Mouse (Mus musculus) right cerebral cortex, postnatal 25 days (tissue): Measurements from ENCODE around the gene Fam114a1.

Experiments used
- DNase-seq: peaks from one replicate; pipeline ENCODE4 v3.0.0; 2022

Fam114a1 gene

DNA sequence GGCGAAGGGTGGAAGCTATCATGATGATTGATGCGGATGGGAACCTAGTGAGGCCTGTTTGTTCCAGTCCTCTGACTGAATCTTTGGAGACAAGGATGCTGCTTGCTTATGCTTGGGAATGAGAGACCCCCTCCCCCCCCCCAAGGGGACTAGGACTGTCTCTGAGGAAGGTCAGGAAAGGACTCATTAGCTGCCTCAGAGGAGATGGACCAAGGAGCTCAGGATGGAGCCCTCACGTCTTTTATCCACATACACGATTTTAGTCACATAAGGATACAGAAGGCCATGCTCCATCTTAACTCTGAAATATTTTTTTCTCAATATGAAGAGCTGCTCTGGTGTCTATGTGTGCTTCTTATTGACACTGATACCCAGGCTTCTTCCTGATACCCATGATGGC is 92.4 kb downstream of the Fam114a1 start:
- DNase-seq, result no peak

DNA sequence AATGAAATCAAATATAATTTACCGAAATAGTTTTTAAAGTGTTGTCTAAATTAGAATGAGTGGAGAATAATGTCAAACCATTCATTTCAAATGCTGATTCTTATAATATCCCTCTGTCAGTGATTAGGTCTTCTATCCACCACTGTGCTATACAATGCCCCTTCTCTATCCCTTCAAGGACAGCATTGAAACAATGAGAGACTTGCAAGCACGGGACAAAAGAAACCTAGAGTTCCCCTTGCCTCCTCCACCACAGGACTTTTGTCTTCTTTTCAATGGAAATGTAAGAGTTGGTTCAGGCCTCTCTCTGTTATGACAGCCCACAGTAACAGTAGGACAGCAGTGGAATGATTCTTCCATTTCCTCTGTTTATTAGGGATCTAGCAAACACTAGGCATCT is 93.4 kb downstream of the Fam114a1 start:
- no peak for DNase-seq

DNA sequence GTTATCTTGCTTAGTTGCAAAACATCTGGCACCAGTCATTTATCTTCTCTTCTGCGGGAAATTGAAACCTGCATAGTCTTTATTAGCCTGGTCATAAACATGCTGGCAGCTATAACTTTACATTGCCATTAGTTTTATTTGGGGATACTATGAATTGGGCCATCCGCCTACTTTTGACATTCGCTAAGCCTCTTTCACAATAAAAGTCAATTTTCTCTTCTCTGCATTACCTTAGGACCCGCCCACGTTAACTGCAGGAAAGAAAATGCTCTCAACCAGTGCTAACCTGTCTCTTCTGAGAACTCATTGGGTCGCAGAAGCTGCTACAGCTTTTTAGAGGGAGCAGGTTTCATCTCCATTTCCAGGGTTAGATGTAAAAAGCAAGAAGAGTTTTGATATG is 98.3 kb downstream of the Fam114a1 start:
- no peak for DNase-seq

DNA sequence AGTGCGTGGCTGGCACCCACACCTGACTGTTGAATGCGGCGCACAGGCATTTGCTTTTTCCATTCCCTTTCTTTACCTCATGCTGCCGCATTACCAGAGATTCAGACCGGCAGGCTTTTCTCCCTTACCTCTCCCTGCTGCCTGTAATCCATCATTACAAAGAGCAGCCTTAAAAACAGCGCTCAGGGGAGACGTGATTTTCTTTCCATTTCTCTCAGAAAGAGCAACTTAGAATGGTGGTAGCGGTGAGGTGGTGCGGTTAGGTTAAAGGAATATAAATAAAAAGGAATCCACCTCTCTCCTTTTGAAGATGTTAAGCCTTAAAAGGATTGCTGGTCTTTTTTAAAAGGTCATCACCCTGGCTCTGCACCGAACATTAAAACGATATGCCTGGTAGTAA is 100.0 kb downstream of the Fam114a1 start:
- no peak for DNase-seq

DNA sequence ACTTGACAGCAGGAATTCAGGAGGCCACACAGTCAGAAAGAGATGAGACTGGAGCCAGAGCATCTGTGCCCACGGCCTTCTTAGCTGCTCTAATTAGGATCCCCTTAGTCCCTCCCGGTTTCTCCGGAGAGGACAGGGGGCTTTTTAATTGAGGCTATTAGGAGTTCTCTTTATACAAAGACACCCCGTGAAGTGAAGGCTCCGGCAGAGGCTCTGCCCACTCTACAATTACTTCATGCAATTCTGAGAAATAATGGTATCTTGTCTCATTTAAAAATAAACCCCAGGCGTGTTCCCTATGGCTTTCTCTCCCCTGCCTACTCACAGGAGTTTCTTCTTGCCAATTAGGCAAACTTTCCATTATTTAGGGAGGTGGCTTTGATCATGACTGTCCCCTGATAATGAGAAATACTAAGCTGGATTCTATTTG is 101.8 kb downstream of the Fam114a1 start:
- no peak for DNase-seq

DNA sequence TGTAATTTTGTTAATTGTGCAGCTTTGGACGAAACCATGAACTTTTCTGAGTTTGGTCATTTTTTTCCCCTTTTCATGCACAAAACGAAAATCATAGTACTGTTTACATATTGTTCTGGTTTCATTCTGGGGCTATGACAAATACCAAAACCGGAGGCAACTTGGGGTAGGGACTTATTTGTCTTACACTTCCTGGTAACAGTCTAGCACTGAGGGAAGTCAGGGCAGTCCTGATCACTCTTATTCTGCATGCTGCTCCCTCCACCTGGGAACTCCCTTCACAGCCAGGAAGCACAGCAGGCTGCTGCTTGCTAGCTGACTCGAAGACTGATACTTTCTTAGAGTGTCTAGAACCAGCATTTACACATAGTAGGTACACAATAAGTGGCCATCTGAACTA is 103.4 kb downstream of the Fam114a1 start:
- no peak for DNase-seq

DNA sequence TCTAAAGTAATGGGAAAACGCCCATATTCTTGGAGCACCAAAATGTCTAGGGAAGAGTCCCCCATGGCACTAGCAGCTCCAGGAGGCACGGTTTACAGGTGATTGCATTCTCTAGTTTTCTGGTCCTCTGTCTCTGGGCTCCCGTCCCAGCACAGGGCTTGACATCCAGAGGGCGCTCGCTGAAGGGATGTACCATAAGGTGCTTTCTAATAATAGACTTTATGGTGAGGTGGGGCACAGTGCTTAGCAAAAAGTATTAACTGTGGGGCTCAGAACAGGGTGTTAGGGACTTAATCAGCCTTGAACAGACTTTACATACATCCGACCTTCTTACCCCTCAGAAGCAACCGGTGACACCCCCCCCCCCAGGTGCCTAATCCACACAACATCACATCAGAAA is 104.8 kb downstream of the Fam114a1 start:
- DNase-seq, result no peak

DNA sequence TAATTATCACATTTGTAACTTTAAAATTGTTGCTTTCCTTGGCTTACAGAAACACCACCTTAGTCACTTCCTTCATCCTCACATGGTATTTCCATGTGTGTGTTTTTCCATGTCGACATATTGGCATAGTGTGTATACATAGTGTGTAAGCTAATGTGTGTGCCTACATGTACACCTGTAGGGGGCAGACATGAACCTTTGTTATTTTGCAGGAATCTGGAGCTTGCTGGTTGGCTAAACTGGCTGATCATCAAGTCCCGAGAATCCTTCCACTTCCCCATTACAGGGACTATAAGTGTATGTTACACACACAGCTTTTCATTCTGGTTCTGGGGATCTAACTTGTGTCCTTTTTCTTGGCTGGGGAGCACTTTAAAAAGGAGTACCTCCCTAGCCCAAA is 106.2 kb downstream of the Fam114a1 start:
- no peak for DNase-seq

DNA sequence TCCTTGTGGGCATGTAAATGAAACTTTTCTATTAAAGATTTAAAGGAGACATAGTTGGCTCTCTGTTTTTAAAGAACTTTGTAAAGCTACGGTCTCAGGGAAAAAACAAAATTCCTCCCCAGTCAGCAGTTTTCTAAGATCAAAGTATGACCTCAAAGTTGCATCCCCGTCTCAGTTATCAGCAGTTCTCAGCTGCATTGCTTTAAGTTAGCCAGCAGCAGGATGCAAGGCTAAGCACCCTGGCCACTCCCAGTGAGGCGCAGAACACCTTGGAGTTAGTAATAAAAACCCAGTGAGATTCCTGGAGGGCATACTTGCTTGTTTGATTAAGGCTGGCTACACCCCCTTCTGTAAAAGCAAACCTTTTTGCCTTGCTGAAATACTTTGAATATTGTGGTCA is 106.9 kb downstream of the Fam114a1 start:
- DNase-seq, result no peak

DNA sequence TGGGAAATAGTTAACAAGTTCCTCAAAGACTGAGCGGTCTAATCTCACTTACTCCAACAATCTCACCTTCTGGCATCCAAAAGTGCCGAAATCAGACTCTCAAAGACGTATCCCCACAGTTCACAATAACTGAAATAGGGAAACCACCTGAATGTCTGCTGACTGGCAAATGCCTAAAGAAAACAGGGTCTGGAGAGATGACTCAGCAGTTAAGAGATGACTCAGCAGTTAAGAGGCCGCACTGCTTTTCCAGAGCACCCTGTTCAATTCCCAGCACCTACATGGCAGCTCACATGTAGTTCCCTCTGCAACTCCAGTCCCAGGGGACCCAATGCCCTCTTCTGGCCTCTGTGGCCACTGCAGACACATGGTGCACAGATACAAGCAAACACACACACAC is 108.2 kb downstream of the Fam114a1 start:
- DNase-seq, result no peak

DNA sequence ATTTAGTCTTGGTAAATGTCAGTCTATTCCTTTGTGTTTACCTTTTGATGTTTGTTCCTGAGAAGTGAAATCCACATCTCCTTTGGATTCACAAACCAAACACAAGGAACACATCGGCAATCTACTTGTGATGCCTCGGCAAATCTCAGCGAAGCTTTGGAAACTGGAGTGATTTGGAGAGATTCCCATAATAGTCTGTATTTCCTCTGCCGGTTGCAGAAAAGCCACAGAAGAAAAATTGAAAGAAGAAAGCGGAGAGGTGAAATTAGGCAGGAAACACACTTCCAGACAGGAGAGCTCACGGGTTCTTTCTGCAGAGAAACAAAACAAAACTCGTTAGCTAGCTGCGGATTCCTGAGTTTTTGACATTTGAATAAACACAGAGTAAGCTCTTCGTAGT is 110.0 kb downstream of the Fam114a1 start:
- peak; percentile 23 for DNase-seq

DNA sequence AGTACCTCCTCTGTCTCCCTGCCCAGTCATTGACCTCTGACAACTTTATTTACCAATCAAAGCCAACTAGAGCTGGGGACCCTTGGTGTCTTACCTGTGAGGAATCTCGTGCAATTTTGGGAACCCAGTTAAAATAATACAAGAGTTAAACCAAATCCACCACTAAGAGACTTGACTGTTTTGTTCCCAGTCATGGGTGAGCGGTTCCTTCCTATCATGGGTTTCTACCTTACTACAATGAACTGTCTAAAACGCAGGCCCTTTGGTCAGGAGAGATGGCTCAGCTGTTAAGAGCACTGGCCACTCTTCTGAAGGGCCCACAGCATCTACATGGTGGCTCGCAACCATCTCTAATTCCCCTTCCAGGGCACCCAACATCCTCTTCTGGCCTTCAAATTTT is 112.0 kb downstream of the Fam114a1 start:
- DNase-seq, result no peak

DNA sequence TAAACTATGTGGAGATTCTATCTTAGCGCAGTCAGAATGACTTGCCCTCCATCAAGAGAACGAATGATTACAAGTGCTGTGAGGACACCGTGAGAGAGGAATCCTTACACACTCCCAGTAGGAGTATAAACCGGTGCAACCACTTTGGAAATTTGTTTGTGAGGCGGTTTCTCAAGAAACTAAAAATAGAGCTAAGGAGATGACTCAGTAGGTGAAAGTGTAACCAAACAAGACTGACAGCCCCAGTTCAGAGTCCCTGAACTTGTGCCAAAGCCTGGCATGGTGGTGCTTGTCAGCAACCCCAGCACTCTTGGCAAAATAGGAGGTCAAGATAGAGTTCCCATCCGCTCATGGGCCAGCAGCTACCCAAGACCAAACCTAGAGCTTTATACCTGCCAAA is 116.7 kb downstream of the Fam114a1 start:
- DNase-seq, result no peak

DNA sequence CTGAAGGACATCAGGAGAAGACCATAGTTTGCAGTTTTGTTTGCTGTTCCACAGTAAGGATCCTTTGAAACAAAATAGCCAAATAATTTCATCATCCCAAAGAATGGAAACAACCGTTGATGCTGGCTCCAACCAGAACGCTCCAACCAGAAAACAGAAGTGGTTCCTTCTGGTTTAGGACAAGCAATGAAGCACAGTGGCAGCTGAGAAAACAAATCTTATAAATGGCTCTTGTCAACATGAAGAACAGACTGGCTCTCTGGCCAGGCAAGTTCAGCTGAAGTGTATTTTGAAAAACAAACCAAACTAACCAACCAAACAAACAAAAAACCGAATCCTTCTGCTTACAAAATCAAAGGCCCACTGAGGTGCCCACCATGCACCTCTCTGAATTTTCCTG is 119.8 kb downstream of the Fam114a1 start:
- DNase-seq, result no peak

DNA sequence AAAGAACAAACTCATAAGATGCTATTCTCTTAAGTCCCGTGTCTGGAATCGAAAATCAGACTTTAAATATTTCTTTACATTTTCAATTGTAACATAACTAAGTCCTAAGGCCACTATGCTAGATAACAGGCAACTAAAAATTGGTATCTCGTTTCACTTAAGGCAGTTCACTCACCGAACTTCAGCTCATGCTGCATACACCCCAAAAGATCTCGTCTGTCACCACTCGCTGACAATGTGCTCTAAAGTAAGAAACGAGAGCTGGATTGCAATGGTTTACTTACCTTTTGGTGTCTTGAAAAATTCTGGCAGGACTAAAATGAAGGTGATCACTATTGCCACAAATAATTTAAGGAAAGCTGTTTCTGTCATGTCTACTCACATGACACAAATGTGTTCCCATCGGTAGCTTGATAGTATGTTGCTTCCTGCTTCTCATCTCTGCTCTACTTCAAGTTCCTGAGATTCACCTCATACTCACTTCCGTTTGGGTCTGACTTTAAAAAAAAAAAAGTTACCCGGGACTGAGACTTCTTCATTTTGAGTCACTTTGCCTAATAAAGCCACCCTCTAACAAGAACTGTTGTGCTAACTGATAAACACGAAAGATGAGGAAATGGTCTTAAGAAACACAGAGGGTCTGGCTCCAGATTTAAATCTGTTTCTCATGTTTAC is 121.5 kb downstream of the Fam114a1 start:
- DNase-seq, result no peak
